28 mouse cellular contexts compared by ENCODE assay signal in genomic region chr11:95783958-95784357, GRCm38 (mm10). TPM values are rescaled to one million over a fixed set of nuclear protein-coding genes. Genes with fewer than 3 reads are reported as not detected.
"Had no signal": no experiment of that assay in that cellular context is flagged by ENCODE, and none has a peak within 500 bp of the region (broad histone marks: within the 10 kb centered on the region; RNA-seq: fewer than 3 reads in every experiment).

No protein-coding gene starts in this region.

- DNase-seq: gastrocnemius, adult 2 months; gastrocnemius, postnatal 10 days; gastrocnemius, postnatal 25 days; heart, adult 18-20 months; heart, postnatal 10 days; heart, postnatal 4 days; kidney, adult 18-20 months; kidney, adult 8-10 months; kidney, postnatal 10 days; kidney, postnatal 25 days; kidney, postnatal 4 days; liver; liver, embryonic 13.5 days had no signal

- H3K9ac ChIP-seq: heart, embryonic 12.5 days; hindbrain, embryonic 12.5 days; hindbrain, embryonic 14.5 days; intestine, embryonic 15.5 days; limb, embryonic 13.5 days; liver, embryonic 13.5 days had no signal

- H3K4me3 ChIP-seq: gastrocnemius, adult 2 months; heart, embryonic 10.5 days; heart, embryonic 12.5 days; hindbrain, embryonic 10.5 days; hindbrain, embryonic 12.5 days; intestine, embryonic 15.5 days; layer of hippocampus, adult 2 months; left cerebral cortex, adult 2 months; limb, embryonic 13.5 days; liver, embryonic 13.5 days had no signal

- H3K36me3 ChIP-seq: heart, embryonic 10.5 days; heart, embryonic 12.5 days; hindbrain, embryonic 10.5 days; hindbrain, embryonic 12.5 days; intestine, embryonic 15.5 days; limb, embryonic 13.5 days had no signal

- ATAC-seq: hindbrain, embryonic 16.5 days; inflammation-experienced regulatory T-cells, adult 6 months; intestine, embryonic 15.5 days; intestine, postnatal 0 days had no signal

- H3K4me1 ChIP-seq: heart, embryonic 10.5 days; heart, embryonic 12.5 days; hindbrain, embryonic 10.5 days; hindbrain, embryonic 12.5 days; intestine, embryonic 15.5 days; limb, embryonic 13.5 days had no signal

- H3K4me2 ChIP-seq: heart, embryonic 12.5 days; hindbrain, embryonic 12.5 days; hindbrain, embryonic 14.5 days; intestine, embryonic 15.5 days; limb, embryonic 13.5 days; liver, embryonic 11.5 days; liver, embryonic 13.5 days had no signal

- H3K27ac ChIP-seq: gastrocnemius, adult 2 months; heart, embryonic 10.5 days; hindbrain, embryonic 10.5 days; hindbrain, embryonic 12.5 days; hindbrain, embryonic 14.5 days; intestine, embryonic 15.5 days; layer of hippocampus, adult 2 months; left cerebral cortex, adult 2 months; limb, embryonic 13.5 days; liver, embryonic 13.5 days had no signal

- H3K9me3 ChIP-seq: heart, embryonic 10.5 days; hindbrain, embryonic 10.5 days; hindbrain, embryonic 12.5 days; intestine, embryonic 15.5 days had no signal

- H3K27me3 ChIP-seq: heart, embryonic 12.5 days; hindbrain, embryonic 12.5 days; intestine, embryonic 15.5 days; limb, embryonic 13.5 days; liver, embryonic 13.5 days had no signal

RNA-seq across cellular contexts. Expression of gene Phospho1, which starts 40.3 kb away (rescaled TPM):
- polyA plus RNA-seq: hindbrain, embryonic 12.5 days; hindbrain, embryonic 16.5 days; inflammation-experienced regulatory T-cells, adult 6 months; kidney, embryonic 14.5 days; kidney, embryonic 16.5 days had no signal
